Mouse (Mus musculus) forebrain, embryonic 11.5 days (tissue): ENCODE results near the gene Zfp612. TPM values are rescaled to one million over a fixed set of nuclear protein-coding genes. Genes with fewer than 3 reads are reported as not detected.
A peak's percentile ranks its signal among the peaks of the same experiment; 100 is the strongest.
"Not testable (repeated sequence)": the region's sequence is repeated elsewhere in the genome, so short reads cannot be mapped to it uniquely, and the experiment has no call there.

Experiments used
- ATAC-seq: fragments of 200-750 bp; cut with Nextera tagmentation; replicated peaks from 2 replicates; pipeline ENCODE4 v1.8.0; 2017; ENCODE audit warnings: moderate TSS enrichment; ENCODE audit not compliant: low FRiP score
- DNase-seq: peaks from one replicate; pipeline ENCODE4 v3.0.0-alpha.2; 2017; ENCODE audit warnings: low spot score
- H3K27ac ChIP-seq: fragments of 300-500 bp; sonication (generic); 2 replicates; pipeline ENCODE4 v1.5.1; 2014; ENCODE audit warnings: low read depth, low read length
- H3K27me3 ChIP-seq: fragments of 300-500 bp; sonication (generic); 2 replicates; pipeline ENCODE4 v1.6.1; 2014; ENCODE audit warnings: mild to moderate bottlenecking, low read length, mixed read lengths; ENCODE audit not compliant: control insufficient read depth, insufficient read depth
- H3K36me3 ChIP-seq: fragments of 300-500 bp; sonication (generic); 2 replicates; pipeline ENCODE4 v1.6.1; 2014; ENCODE audit warnings: mild to moderate bottlenecking, low read length, moderate library complexity, mixed read lengths; ENCODE audit not compliant: control insufficient read depth, insufficient read depth
- H3K4me1 ChIP-seq: fragments of 300-500 bp; sonication (generic); replicated peaks from 2 replicates; pipeline ENCODE4 v1.6.1; 2014; ENCODE audit warnings: low read length, mixed read lengths; ENCODE audit not compliant: control insufficient read depth, insufficient read depth
- H3K4me2 ChIP-seq: fragments of 300-500 bp; sonication (generic); 2 replicates; pipeline ENCODE4 v1.6.1; 2014; ENCODE audit warnings: low read depth, mild to moderate bottlenecking, low read length, moderate library complexity, mixed read lengths; ENCODE audit not compliant: severe bottlenecking
- H3K4me3 ChIP-seq: fragments of 300-500 bp; sonication (generic); 2 replicates; pipeline ENCODE4 v1.5.1; 2014; ENCODE audit warnings: low read depth, low read length
- H3K9ac ChIP-seq: fragments of 300-500 bp; sonication (generic); 2 replicates; pipeline ENCODE4 v1.6.1; 2014; ENCODE audit warnings: low read length
- H3K9me3 ChIP-seq: fragments of 300-500 bp; sonication (generic); 2 replicates; pipeline ENCODE4 v1.6.1; 2016; ENCODE audit warnings: low read length, mixed read lengths; ENCODE audit not compliant: control insufficient read depth
- WGBS: fragments of 180-500 bp; shearing (Covaris S2); extraction: QIAGEN DNeasy Blood & Tissue Kit; methylation state at CpG from one replicate; pipeline ENCODE4 v1.1.7; 2014; 5-methylcytosine and 5-hydroxymethylcytosine counted together
- polyA plus RNA-seq: library from polyadenylated mRNA; unstranded; fragments of >200 nt; fragmentation: Nextera tagmentation; extraction: Ambion mirVana; gene quantifications from 2 replicates; pipeline ENCODE4 v1.2.1, GENCODE M21; 2014

The Zfp612 gene
- polyA plus RNA-seq = 11.0 and 11.8 TPM in 2 replicates

- 7% methylated on average over 54 of the region's 54 CpGs for WGBS
Measured at GRCm38 (mm10) chr8:110079282-110080221, at the start of gene Zfp612. Gene Zfp612, plus strand, starts transcription at chr8:110079746.

GRCm38 (mm10) chr8:110033771-110034170, 45.8 kb upstream of the Zfp612 start:
- H3K4me2 ChIP-seq, H3K9ac ChIP-seq, ATAC-seq, DNase-seq, H3K27ac ChIP-seq, H3K36me3 ChIP-seq, H3K4me3 ChIP-seq, H3K9me3 ChIP-seq, H3K27me3 ChIP-seq, H3K4me1 ChIP-seq: not testable (repeated sequence)
- 35% methylated on average over 8 of the region's 8 CpGs for WGBS

More at GRCm38 (mm10) chr8:110079282-110080221, at the start of gene Zfp612:
- H3K36me3 ChIP-seq = no peaks in the 10 kb centered on the region
- peak within 1 kb of the TSS; percentile 85 for H3K4me2 ChIP-seq
- H3K4me1 ChIP-seq = peaks cover 2% of the 10 kb centered on the region; the same call in 1 of the 2 replicates
- no peak within 1 kb of the TSS for H3K27ac ChIP-seq
- H3K9ac ChIP-seq = peak within 1 kb of the TSS; percentile 78
- H3K9me3 ChIP-seq = no peaks in the 10 kb centered on the region
- ATAC-seq (peak; percentile 96), DNase-seq (peak; percentile 85)
- peak within 1 kb of the TSS; percentile 74 for H3K4me3 ChIP-seq
- H3K27me3 ChIP-seq = no peaks in the 10 kb centered on the region

- Histone ChIP-seq H3K9me3 (no peaks in the 10 kb centered on the region), H3K27ac (no peak overlapping the region), H3K36me3 (no peaks in the 10 kb centered on the region), H3K4me2 (no peak overlapping the region), H3K4me3 (no peak overlapping the region), H3K27me3 (no peaks in the 10 kb centered on the region), H3K4me1 (no peaks in the 10 kb centered on the region), H3K9ac (no peak overlapping the region)
- ATAC-seq (no peak), DNase-seq (no peak)
- WGBS = 63% methylated on average over 4 of the region's 4 CpGs
Measured at GRCm38 (mm10) chr8:110034331-110034730, 45.2 kb upstream of the Zfp612 start.

- no peak overlapping the region for H3K9ac ChIP-seq
- no peaks in the 10 kb centered on the region for H3K4me1 ChIP-seq
- no peak overlapping the region for H3K27ac ChIP-seq
- H3K4me3 ChIP-seq = no peak overlapping the region
- H3K9me3 ChIP-seq = no peaks in the 10 kb centered on the region
- no peak overlapping the region for H3K4me2 ChIP-seq
- ATAC-seq = no peak
- DNase-seq = no peak
- WGBS = 81% methylated on average over 2 of the region's 2 CpGs
- H3K36me3 ChIP-seq = no peaks in the 10 kb centered on the region
- H3K27me3 ChIP-seq = no peaks in the 10 kb centered on the region
Measured at GRCm38 (mm10) chr8:110036156-110036555, 43.4 kb upstream of the Zfp612 start.

- ATAC-seq = no peak
- no peaks in the 10 kb centered on the region for H3K4me1 ChIP-seq
- H3K27ac ChIP-seq = no peak overlapping the region
- no peak overlapping the region for H3K4me3 ChIP-seq
- H3K4me2 ChIP-seq = no peak overlapping the region
- H3K36me3 ChIP-seq = no peaks in the 10 kb centered on the region
- no peak overlapping the region for H3K9ac ChIP-seq
- whole genome bisulfite sequencing = 48% methylated on average over 7 of the region's 7 CpGs
- DNase-seq = no peak
- H3K9me3 ChIP-seq = peaks cover 3% of the 10 kb centered on the region; the same call in 1 of the 2 replicates
- no peaks in the 10 kb centered on the region for H3K27me3 ChIP-seq
Measured at GRCm38 (mm10) chr8:110039216-110039615, 40.3 kb upstream of the Zfp612 start.

- no peaks in the 10 kb centered on the region for H3K27me3 ChIP-seq
- no peaks in the 10 kb centered on the region for H3K4me1 ChIP-seq
- H3K27ac ChIP-seq = no peak within 1 kb of the TSS
- DNase-seq (no peak), ATAC-seq (no peak)
- H3K4me2 ChIP-seq = no peak within 1 kb of the TSS
- H3K9me3 ChIP-seq = peaks cover 3% of the 10 kb centered on the region; the same call in 1 of the 2 replicates
- H3K9ac ChIP-seq = no peak within 1 kb of the TSS
- no peaks in the 10 kb centered on the region for H3K36me3 ChIP-seq
- WGBS = 87% methylated on average over 5 of the region's 5 CpGs
- H3K4me3 ChIP-seq = no peak within 1 kb of the TSS
Measured at GRCm38 (mm10) chr8:110039659-110040058, 39.9 kb upstream of the Zfp612 start, which contains the start of gene Chst4. Gene Chst4, minus strand, starts transcription at chr8:110039740.

GRCm38 (mm10) chr8:110040509-110040908, 39.0 kb upstream of the Zfp612 start:
- Histone ChIP-seq H3K4me2 (no peak overlapping the region), H3K36me3 (no peaks in the 10 kb centered on the region), H3K27me3 (no peaks in the 10 kb centered on the region), H3K9ac (no peak overlapping the region), H3K27ac (no peak overlapping the region), H3K9me3 (peaks cover 3% of the 10 kb centered on the region; the same call in 1 of the 2 replicates), H3K4me1 (no peaks in the 10 kb centered on the region), H3K4me3 (no peak overlapping the region)
- DNase-seq (no peak), ATAC-seq (no peak)
- WGBS = 83% methylated on average over 4 of the region's 4 CpGs

GRCm38 (mm10) chr8:110051208-110051607, 28.3 kb upstream of the Zfp612 start:
- no peaks in the 10 kb centered on the region for H3K4me1 ChIP-seq
- H3K4me3 ChIP-seq = no peak overlapping the region
- H3K27ac ChIP-seq = no peak overlapping the region
- no peak overlapping the region for H3K9ac ChIP-seq
- DNase-seq (no peak), ATAC-seq (no peak)
- no peaks in the 10 kb centered on the region for H3K36me3 ChIP-seq
- 79% methylated on average over 6 of the region's 6 CpGs for WGBS
- no peak overlapping the region for H3K4me2 ChIP-seq
- no peaks in the 10 kb centered on the region for H3K9me3 ChIP-seq
- no peaks in the 10 kb centered on the region for H3K27me3 ChIP-seq
